Mouse (Mus musculus) retina, adult 2 months (tissue): ENCODE results near the gene Rapgef6.
"Not testable (repeated sequence)": the region's sequence is repeated elsewhere in the genome, so short reads cannot be mapped to it uniquely, and the experiment has no call there.

Experiments used
- DNase-seq: peaks from one replicate; pipeline ENCODE4 v3.0.0-alpha.2; 2012; ENCODE audit warnings: low read depth, low spot score

Gene Rapgef6

DNA sequence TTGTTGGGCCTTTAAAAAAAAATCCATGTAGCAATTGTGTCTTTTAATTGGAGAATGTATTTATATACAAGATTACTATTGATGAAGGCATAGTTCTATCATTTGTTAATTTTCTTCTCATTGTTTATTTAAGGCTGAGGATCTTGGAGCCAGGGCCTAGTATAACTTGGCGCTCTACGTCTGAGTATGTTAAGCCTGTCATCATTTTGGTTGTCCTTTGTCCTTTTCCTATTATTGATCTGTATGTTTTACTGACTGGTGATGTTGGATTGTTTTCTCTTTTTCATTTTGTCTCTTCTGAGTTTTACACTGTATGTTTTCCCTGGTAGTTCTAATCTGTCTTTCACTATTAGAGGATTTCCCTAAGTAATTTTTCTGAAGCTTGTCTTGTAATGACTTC lies 52.1 kb downstream of the Rapgef6 start:
- no peak for DNase-seq

DNA sequence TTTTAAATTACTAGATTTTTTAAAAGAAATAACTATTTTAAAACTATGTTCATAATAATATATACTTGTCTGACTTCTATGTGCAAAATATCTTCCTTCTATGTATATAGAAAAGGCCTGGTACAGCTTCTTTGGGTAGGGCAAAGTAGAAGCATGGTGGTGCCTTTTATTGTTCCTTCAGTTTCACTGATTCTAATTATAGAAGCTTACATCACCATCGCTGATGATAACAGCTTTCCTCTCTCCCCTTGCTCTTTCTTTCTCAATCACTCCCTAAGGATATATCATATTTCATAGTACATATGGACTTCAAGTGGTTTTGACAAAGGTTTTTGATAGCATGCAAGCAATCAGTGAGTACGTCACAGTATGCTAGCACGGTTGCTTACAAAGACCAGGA lies 69.9 kb downstream of the Rapgef6 start:
- DNase-seq, result no peak

DNA sequence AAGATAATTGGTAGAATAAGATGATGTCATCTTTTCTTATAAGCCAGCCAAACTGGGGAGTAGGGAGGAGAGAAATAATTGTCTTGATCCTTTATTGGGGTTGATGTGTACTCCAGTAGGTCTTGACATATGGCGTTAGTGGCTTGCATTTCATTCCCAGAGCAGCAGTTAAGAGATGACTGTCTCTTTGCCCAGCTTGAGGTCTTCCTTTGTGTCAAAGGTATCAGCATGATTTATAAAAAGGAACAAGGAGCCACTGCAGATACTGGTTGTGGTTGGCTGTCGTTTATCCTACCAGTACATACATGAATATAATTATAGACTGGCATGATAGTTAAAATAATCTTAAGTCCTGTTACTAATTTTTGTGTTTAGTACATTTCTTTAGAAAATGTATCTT lies 71.4 kb downstream of the Rapgef6 start:
- no peak for DNase-seq

DNA sequence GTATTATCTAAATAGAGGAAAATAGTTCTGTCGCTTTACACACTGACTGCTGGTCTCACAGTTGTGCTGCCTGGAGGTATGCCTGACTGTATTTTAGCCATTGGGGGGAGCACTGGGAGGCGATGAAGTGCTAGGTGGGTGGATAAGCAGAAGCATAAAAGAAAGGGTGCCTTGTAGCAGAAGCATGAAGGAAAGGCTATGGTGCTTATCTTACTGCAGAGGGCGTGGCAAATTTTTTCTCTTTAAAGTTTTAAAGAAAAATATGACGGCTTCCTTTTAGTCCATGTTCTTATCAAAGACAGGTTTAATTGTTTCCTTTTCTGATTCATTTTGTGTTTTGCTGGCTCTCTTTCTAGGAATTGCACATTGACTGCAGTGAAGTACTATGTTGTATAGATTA lies 72.4 kb downstream of the Rapgef6 start:
- DNase-seq, result no peak

DNA sequence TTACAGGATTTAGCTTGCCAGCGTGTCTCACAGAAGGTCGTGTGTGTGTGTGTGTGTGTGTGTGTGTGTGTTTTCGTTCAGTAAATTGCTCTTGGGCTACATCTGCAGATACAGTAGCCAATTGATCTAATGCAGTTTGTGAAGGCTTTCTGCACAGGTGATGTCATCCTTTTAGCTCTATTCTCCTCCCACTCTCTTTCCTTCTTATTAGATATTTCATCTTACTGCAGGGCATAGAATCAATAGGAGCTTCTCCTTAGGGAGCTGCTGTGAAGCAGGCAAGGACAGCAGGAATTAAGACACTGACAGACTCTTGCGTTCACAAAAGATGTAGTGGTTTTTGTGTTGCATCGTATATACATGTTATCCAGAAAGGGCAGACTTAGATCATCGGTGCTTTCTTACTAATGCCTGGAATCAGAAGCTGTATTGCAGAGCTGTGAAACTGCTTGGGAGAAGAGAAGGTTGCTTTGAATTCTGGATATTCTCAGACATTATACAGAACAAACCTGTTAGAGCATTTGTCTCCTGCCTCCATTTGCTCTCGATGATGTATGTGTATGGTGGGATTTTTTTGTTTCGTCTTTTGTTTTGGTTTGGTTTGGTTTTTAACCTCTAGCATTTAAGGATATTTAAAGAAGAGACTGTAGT lies 73.4 kb downstream of the Rapgef6 start:
- no peak for DNase-seq

DNA sequence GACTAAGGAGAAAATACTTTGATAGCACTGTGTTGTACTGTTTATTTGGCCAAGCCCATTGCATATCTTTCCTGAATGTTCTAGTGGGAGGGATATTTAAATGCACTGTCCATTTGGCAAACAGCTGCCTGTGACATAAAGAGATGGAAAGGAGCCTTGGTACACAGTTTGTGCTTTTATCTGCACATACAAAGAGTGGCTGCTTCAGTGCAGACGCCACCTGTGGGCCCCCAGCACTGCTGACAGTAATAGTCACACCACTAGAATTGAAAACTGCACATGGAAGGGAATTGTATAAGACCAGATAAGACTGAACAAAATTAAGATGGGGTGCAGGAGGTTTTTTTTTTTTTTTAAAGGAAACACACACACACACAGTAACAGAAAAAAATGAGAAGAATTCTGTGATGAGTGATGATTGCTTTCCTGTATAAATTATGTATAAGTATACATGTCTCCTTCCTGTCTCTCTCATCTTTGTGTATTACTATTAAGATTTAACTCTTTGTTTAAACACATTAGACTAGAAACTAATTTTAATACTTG lies 75.3 kb downstream of the Rapgef6 start:
- no peak for DNase-seq

DNA sequence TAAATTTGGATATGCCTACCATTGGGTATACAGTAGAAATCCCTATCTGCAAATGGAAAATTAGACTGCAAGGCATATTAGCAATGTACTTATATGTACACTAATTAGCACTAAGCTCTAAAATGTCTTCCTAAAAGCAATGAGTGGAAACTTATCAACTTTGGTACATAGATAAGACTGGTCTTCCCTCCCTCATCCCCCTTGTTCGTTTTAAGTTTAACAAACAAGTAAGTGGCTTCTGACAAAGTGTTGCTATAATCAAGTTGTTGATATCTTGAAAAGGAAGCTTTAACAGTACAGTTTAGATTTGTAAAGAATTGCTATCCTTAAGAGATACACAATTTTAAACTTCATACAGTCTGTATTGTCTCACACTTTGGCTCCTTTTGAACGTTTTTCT lies 78.5 kb downstream of the Rapgef6 start:
- DNase-seq, result no peak

DNA sequence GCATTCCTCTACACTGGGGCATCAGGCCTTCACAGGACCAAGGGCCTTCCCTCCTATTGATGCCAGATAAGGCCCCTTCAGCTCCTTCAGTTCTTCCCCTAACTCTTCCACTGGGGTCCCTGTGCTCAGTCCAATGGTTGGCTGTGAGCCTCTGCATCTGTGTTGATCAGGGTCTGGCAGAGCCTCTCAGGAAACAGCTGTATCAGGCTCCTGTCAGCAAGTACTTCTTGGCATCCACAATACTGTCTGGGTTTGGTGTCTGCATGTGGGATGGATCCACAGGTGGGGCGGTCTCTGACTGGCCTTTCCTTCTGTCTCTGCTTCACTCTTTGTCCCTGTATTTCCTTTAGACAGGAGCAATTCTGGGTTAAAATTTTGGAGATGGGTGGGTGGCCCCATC lies 80.1 kb downstream of the Rapgef6 start:
- not testable (repeated sequence) for DNase-seq

DNA sequence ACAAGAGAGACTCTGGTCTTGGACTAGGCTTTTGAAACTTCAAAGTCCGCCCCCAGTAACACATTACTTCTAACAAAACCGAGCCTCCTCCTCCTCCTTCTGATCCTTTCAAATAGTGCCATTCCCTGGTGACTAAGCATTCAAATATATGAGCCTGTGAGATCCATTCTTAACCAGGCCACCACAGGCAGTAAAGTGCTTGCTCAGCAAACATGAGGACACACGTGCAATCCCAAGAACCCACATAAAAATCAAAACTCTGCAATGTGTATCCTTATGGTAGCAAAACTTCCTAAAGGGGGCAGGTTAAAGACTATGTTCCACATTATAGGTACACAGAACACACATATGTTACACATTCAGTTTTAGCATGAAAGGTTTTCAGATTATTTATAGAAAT lies 81.8 kb downstream of the Rapgef6 start:
- DNase-seq, result no peak

DNA sequence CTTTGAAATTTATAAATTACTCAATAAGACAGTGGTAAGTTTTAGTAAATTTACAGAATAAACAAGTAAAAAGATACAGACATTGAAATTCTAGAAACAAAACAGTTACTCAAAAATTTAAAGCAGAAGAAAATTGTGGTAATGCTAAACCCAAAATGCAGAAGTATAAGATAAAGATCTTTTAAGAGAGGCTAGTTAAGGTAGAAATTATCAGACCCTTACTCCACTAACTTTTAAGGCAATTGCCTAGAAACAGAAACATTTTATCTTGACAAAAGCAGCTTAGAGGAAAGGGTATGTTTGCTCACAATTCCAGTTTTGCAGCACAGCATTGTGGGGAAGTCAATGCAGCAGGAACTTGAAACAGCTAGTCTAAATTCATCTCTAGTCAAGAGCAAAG lies 91.0 kb downstream of the Rapgef6 start:
- no peak for DNase-seq

DNA sequence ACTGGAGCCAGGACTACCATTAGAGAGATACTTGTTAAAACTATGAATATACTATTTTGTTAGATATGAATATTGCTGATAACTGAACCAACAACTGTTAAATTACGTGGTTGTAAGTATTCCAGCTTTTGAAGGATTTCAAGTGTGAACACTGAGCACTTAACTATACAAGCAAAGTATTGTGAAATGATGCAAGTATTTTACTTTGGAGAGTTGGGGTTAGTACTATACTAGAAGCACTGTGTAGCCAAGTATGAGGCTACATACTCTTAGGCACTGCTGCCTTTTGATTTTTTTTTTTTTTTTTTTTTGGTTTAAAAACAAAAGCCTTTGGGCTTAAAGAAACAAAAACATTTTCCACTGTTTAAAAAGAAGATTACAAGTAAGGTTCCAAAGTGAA lies 91.9 kb downstream of the Rapgef6 start:
- DNase-seq, result no peak

DNA sequence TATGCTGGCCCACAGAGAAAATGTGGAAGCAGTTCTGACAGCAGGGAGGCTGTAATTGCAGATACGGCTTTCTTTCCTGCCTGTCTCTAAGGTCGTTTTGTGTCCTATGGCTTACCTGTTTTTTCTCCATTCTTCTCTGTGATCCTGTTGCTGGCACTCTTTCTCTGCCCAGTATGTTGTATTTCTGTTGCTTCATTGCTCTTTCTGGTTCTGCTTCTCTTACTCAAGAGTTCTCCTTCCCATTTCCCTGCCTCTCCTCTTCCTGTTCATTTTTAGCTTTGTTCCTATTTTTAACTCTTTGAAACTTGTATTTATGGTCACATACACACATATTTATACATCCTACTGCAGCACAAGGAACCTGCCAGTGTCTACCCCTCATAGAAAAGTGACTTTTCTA lies 96.2 kb downstream of the Rapgef6 start:
- DNase-seq, result no peak

DNA sequence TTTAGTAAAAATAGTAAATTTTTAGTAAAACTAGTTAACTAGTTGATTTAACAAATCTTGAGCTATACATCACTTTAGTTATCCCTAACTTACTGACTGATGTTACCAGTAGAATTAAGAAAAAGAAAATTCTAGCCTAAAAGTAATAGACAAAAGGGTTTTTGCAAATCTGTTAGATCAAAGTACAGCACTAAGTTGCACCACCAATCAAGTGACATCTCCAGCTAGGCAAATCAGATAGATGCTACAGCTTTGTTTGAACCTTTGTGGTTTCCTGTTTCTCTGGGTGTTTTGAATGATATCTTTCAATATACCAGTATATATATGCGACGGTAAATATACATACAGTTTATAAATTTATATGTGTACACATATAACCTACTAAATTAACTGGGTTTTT lies 99.1 kb downstream of the Rapgef6 start:
- DNase-seq, result no peak

DNA sequence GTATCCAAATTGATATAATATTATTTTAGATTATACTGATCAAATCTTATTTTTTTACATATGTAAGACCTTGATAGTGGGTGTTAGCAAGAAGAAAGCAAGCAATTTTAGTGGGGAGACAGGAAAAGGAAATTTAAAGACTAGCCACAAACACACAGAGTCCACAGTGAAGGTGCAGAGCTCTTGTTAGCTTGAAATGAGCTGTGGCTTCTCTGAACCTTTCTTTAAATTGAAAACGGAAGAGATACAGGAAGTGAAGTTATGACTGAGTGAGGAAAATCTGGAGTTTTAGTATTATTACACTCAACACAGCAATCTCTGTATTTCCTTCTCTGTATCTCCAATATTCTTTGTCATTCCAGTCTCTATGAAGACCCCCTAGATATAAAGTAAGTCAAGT lies 104.3 kb downstream of the Rapgef6 start:
- no peak for DNase-seq

DNA sequence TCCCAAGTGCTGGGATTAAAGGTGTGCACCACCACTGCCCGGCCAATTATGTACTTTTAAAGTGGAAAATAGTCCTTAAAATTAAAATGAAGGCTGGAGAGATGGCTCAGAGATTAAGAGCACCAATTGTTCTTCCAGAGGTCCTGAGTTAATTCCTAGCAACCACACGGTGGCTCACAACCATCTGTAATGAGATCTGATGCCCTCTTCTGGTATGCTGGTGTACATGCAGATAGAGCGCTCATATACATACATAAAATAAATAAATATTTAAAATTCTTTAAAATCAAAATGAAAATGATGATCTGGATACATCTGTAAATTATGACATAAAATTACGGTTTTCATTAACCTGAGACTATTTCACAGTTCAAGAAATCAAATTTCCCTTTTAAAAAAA lies 123.8 kb downstream of the Rapgef6 start:
- no peak for DNase-seq

DNA sequence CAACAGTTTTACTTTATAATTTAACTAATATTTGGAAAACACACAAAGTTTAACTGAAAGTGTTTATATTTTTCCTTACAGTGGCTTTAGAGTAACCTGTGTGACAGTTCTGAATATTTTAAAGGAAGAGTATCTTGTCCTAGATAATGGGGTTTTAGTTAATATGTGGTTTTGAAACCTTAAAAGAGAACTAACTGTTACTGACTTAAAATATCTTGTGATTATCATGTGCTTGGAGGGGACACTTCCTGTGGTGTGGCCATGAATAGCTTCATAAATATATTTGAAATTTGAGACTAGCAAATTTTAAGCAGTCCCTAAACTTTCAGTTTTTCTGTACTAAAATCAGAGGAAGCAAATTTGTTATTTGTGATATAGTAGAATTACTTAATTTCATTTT lies 125.9 kb downstream of the Rapgef6 start:
- DNase-seq, result no peak

DNA sequence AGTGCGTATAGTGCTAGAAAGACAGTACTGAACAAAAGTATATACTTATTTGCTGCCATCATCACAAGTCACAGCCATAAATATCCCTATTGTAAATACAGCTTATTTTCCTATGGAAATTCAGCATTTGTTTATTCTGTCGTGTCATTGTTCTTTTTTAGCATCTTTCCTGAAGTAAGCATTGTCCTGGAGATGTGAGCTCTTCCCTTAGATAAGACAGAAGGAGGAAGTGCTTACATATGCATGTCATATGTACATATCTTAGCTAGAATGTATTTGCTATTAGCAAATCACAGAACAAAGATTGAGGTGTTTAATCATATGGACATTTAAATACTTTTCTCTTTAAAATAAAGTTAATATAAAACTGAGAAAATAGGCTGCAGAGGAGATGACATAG lies 132.8 kb downstream of the Rapgef6 start:
- DNase-seq, result no peak

DNA sequence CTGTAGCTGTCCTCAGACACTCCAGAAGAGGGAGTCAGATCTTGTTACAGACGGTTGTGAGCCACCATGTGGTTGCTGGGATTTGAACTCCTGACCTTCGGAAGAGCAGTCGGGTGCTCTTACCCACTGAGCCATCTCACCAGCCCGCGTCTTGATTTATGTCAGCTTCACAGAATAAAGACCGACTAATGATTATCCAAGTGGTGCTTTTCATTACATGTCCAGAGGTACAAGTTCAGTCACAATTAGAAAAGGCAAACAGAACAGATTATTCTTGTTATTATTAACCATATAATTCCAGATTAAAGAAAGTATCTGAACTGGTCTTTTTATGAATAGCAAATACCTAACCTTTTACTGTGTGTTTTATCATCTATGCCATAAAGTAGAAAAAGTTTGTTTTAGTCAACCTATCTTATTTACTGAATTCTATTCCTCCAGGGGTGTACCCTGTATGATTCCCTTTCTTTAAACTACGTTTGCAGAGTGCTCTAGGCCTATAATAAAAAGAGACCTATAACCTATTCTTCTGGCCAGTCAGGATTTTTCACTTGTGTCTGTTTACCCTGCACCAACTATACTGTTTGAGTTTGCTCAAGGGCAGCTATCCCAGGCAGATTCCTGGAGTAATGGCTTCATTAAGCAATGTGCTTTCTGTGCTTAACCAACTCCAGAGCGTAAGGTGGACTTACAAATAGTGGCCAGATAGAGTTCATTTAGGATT lies 151.1 kb downstream of the Rapgef6 start:
- no peak for DNase-seq

DNA sequence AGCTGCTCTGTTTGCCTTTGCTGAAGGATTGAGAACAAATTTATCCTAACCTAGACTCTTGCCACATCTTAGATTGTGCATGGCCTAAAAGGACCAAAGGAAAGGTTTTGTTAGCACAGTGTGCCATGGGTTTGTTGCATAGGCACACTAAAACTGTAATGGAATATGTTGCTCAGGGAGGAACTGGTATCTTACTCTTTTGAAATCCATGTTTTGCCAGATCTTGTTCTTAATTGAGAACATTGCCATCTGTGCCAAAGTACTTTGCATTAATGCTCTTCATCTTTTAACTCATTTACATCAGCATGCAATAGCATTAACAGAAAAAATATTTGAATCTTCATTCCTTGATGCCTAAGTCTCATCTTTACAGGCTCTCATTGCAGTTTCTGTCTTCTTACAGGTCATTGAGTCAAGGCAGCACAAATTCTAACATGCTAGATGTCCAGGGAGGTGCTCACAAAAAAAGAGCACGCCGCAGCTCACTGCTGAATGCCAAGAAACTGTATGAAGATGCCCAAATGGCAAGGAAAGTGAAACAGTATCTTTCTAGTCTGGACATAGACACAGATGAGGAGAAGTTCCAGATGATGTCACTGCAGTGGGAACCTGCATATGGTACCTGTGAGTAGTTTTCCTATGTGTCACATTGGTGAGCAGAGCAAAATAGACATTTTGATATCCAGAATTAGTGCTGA lies 153.3 kb downstream of the Rapgef6 start:
- no peak for DNase-seq

DNA sequence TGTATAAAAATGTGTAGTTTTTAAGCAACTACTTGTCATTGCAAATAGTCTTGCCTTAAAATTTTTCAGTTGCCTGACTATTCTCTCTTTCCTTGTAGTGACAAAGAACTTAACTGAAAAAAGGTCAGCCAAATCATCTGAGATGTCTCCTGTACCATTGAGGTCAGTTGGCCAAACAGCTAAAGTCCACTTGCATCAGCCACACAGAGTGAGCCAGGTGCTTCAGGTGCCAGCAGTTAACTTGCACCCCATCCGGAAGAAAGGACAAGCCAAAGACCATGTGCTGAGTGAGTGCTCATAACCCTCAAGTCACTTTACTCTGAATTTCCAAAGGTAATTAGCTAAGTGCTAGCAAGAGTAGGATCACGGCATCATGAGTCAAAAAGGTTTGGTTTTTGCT lies 156.5 kb downstream of the Rapgef6 start:
- DNase-seq, result no peak

DNA sequence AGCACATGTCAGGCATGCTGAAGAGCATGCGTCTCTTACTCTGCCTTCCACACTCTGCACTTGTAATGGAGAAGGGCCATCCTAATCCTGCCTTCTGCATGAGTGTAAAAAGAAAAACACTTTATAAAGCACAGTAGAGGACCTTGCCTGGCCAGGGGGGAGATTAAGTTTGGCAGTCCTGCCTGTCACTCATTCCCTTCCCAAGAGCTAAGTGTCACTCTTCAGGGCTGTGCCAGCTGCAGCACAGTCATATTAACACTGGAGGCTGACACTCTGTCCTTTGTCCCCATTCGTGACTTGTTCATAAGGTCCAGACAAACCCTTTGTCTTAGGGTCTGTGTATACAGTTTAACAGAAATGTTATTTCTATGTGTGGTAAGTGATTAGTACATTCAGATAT lies 162.2 kb downstream of the Rapgef6 start:
- DNase-seq, result no peak

DNA sequence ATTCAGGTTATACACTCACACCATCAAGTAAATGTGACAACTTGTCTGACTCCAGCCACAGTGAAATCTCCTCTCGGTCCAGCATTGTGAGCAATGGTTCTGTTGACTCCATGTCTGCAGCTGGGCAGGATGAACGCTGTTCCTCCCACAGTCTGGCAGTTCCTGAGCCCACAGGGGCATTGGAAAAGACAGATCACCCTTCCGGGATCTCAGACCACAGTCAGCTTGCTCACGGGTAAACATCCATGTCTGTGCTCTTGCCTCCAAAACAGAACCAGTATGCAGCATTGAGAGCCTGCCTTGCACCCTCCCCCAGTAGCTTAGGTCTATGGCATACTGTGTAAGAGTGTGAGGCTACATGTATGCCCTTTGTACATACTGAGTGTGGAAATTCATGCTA lies 167.5 kb downstream of the Rapgef6 start:
- DNase-seq, result no peak

DNA sequence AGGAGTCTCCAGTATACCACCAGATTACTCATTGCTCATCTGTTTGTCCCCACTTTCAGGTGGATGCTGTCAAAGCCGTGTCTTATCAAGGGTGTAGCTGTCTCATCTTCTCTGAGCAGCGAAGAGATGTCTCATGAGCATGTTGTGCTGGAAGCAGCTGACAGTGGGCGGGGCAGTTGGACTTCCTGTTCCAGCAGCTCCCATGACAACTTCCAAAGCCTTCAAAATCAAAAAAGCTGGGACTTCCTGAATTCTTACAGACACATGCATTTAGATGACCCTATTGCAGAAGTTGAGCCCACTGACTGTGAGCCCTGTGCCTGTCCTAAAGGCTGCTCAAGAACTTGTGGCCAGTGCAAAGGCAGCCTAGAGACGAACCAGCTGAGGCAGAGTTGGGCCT lies 168.5 kb downstream of the Rapgef6 start:
- no peak for DNase-seq
